Mouse (Mus musculus): Measurements from ENCODE around the gene Keap1. TPM values are rescaled to one million over a fixed set of nuclear protein-coding genes. Genes with fewer than 3 reads are reported as not detected.

Keap1 gene
- polyA plus RNA-seq, 1 experiment, result 19.6 TPM

DNA sequence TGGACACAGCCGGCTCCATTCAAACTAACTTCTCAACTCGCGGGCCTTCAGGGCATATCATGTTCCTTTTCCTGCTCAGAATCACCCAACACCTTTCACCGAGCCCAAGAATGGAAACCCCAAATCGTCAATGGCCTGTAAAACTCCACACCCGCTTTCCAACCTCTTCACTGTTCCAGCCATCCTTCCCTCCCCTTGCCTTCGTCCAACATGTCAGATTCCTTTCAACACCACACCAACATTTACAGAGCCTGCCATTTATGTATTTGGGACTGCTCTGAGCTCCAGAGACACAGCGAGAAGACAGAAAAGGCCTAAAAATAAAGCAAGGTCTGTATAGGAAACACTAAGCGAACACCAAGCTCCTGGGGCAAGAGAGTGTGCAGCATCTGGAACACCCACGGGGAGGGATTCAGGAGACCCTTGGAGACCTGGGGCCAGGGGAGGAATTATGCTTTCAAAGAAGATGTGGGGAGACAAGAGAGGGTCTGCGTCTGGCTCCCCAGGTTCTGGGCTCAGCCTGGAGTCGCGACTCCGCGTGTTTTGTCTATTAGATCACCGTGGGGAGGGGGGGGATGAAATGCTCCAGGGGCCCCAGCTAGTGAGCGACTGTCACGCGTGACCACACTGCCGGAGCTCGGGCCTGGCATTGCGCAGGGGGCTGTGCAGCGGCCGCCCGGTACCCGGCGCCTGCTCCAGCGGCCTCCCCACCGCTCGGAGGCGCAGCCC is 993 bp downstream of the Keap1 start:
- Histone ChIP-seq H3K36me3 (ENCODE audit: control insufficient read depth, insufficient read depth, low read length, poor library complexity, severe bottlenecking) (no peaks in the 10 kb centered on the region), H3K27ac (ENCODE audit: insufficient read depth, low read length) (peak overlapping the region; percentile 60), H3K4me1 (ENCODE audit: control insufficient read depth, insufficient read depth, low read length) (peaks cover 1% of the 10 kb centered on the region), H3K4me3 (ENCODE audit: low read depth, low read length) (peak overlapping the region; percentile 72), H3K9me3 (replicated peaks; ENCODE audit: control insufficient read depth, insufficient read depth, low read length, poor library complexity, severe bottlenecking) (no peaks in the 10 kb centered on the region), H3K9ac (ENCODE audit: low read depth, poor library complexity, severe bottlenecking) (peak overlapping the region; percentile 94), H3K27me3 (ENCODE audit: control insufficient read depth, insufficient read depth, low read length, poor library complexity, severe bottlenecking) (0 out of 2 replicates have a peak, but pooled peaks cover under 1% of the 10 kb centered on the region)
- TF ChIP-seq CTCF (IDR thresholded peaks at IDR 0.05; ENCODE audit: low read depth, low read length), result no peak
- TF ChIP-seq EP300 (IDR thresholded peaks at IDR 0.05; ENCODE audit: insufficient read depth, low read depth, low read length), result no peak
- no peak for TF ChIP-seq POLR2A (IDR thresholded peaks at IDR 0.05; ENCODE audit: insufficient read depth, low read length)

DNA sequence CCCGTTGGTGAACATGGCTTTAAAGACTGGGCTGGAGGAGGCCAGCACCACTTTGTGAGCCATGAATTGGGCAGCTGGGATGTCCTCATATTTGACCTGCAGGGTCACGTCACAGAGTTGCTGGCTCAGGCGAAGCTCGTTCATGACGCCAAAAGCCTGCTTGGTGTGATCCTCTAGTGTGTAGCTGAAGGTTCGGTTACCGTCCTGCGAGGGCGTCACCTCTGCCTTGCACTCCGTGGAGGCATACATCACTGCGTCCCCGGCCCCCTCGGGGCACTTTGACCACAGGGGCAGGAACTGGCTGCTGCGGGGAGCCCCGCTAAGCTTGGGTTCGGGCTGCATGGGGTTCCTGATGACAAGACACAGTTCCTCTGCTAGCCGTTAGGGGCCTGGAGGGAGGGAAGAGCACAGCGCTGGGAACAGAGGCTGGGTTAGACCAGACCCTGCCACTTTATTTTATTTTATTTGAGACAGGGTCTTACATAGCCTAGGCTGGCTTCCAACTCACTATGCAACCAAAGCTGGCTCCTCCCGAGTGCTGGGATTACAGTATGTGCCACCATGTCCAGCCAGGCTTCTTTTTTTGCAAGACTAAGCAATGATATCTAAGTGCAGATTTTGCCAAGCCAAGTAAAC is 1.7 kb downstream of the Keap1 start:
- Histone ChIP-seq H3K36me3 (ENCODE audit: control insufficient read depth, insufficient read depth, low read length, poor library complexity, severe bottlenecking) (no peaks in the 10 kb centered on the region), H3K9me3 (replicated peaks; ENCODE audit: control insufficient read depth, insufficient read depth, low read length, poor library complexity, severe bottlenecking) (no peaks in the 10 kb centered on the region), H3K9ac (ENCODE audit: low read depth, poor library complexity, severe bottlenecking) (peak overlapping the region; percentile 94), H3K4me3 (ENCODE audit: low read depth, low read length) (peak overlapping the region; percentile 72), H3K27ac (ENCODE audit: insufficient read depth, low read length) (peak overlapping the region; percentile 60; the same call in 1 of the 2 replicates), H3K4me1 (ENCODE audit: control insufficient read depth, insufficient read depth, low read length) (peaks cover 1% of the 10 kb centered on the region), H3K27me3 (ENCODE audit: control insufficient read depth, insufficient read depth, low read length, poor library complexity, severe bottlenecking) (no peaks in the 10 kb centered on the region)
- no peak for TF ChIP-seq POLR2A (IDR thresholded peaks at IDR 0.05; ENCODE audit: insufficient read depth, low read length)

DNA sequence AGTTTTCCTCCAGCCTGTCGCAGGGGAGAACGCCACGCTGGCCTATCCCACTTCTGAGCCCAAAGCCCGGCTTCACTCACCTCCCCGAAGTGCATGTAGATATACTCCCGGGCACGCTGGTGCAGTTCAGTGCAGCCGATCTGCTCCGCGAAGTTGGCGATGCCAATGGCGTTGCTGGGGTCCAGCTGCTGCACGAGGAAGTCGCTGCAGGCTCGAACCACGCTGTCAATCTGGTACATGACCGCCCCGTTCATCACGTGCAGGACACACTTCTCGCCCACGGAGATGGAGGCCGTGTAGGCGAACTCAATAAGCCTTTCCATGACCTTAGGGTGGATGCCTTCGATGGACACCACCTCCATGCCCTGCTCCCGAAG is 2.2 kb downstream of the Keap1 start:
- TF ChIP-seq CTCF (IDR thresholded peaks at IDR 0.05; ENCODE audit: low read depth, low read length) (no peak), POLR2A (IDR thresholded peaks at IDR 0.05; ENCODE audit: insufficient read depth, low read length) (no peak), EP300 (IDR thresholded peaks at IDR 0.05; ENCODE audit: insufficient read depth, low read depth, low read length) (no peak)
- no peak overlapping the region for H3K27ac ChIP-seq (ENCODE audit: insufficient read depth, low read length)
- H3K9me3 ChIP-seq (replicated peaks; ENCODE audit: control insufficient read depth, insufficient read depth, low read length, poor library complexity, severe bottlenecking), result no peaks in the 10 kb centered on the region
- H3K4me3 ChIP-seq (ENCODE audit: low read depth, low read length), result peak overlapping the region; percentile 37
- no peaks in the 10 kb centered on the region for H3K36me3 ChIP-seq (ENCODE audit: control insufficient read depth, insufficient read depth, low read length, poor library complexity, severe bottlenecking)
- H3K4me1 ChIP-seq (ENCODE audit: control insufficient read depth, insufficient read depth, low read length), result peaks cover 4% of the 10 kb centered on the region
- no peaks in the 10 kb centered on the region for H3K27me3 ChIP-seq (ENCODE audit: control insufficient read depth, insufficient read depth, low read length, poor library complexity, severe bottlenecking)
- no peak overlapping the region for H3K9ac ChIP-seq (ENCODE audit: low read depth, poor library complexity, severe bottlenecking)

DNA sequence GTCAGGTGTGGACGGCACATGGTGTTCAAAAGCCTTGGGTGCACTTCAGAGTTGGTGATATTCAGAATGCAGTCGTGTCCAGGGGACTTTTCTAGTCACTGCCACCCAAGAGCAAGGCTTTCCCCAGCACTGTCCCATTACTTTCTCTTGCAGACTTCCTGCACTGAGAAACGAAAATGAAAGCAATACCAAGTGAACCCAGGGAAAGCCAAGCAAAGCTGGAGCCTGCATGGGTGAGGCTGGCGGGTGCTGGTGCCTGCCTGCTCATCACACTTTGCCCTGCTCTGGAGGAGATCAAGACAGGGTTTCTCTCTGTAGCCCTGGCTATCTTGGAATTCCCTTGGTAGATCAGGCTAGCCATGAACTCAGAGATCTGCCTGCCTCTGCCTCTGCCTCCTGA is 3.8 kb downstream of the Keap1 start:
- TF ChIP-seq EP300 (IDR thresholded peaks at IDR 0.05; ENCODE audit: insufficient read depth, low read depth, low read length) (no peak), CTCF (IDR thresholded peaks at IDR 0.05; ENCODE audit: low read depth, low read length) (no peak), POLR2A (IDR thresholded peaks at IDR 0.05; ENCODE audit: insufficient read depth, low read length) (no peak)
- H3K9ac ChIP-seq (ENCODE audit: low read depth, poor library complexity, severe bottlenecking), result no peak overlapping the region
- no peaks in the 10 kb centered on the region for H3K36me3 ChIP-seq (ENCODE audit: control insufficient read depth, insufficient read depth, low read length, poor library complexity, severe bottlenecking)
- H3K9me3 ChIP-seq (replicated peaks; ENCODE audit: control insufficient read depth, insufficient read depth, low read length, poor library complexity, severe bottlenecking), result no peaks in the 10 kb centered on the region
- peaks cover 9% of the 10 kb centered on the region for H3K4me1 ChIP-seq (ENCODE audit: control insufficient read depth, insufficient read depth, low read length)
- no peak overlapping the region for H3K4me3 ChIP-seq (ENCODE audit: low read depth, low read length)
- H3K27me3 ChIP-seq (ENCODE audit: control insufficient read depth, insufficient read depth, low read length, poor library complexity, severe bottlenecking), result no peaks in the 10 kb centered on the region
- H3K27ac ChIP-seq (ENCODE audit: insufficient read depth, low read length), result no peak overlapping the region

DNA sequence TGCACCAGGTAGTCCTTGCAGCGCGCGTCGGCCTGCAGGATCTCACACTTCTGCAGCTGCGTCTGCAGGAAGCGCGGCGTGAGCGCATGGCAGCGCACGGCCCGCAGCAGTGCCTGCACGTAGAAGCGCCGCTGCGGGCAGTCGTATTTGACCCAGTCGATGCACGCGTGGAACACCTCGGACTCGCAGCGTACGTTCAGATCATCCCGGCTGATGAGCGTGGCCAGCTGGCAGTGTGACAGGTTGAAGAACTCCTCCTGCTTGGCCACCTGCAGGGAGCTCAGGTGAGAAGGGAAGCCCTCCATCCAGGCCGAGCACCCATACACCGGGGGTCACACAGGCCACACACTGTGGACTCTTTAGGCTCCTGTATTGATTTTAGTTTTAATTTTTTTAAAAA is 5.4 kb downstream of the Keap1 start:
- H3K4me1 ChIP-seq (ENCODE audit: control insufficient read depth, insufficient read depth, low read length), result peaks cover 9% of the 10 kb centered on the region
- peak overlapping the region; percentile 20 for H3K9ac ChIP-seq (ENCODE audit: low read depth, poor library complexity, severe bottlenecking)
- no peaks in the 10 kb centered on the region for H3K9me3 ChIP-seq (replicated peaks; ENCODE audit: control insufficient read depth, insufficient read depth, low read length, poor library complexity, severe bottlenecking)
- no peaks in the 10 kb centered on the region for H3K36me3 ChIP-seq (ENCODE audit: control insufficient read depth, insufficient read depth, low read length, poor library complexity, severe bottlenecking)
- H3K27ac ChIP-seq (ENCODE audit: insufficient read depth, low read length), result no peak overlapping the region
- TF ChIP-seq EP300 (IDR thresholded peaks at IDR 0.05; ENCODE audit: insufficient read depth, low read depth, low read length), result no peak
- no peak for TF ChIP-seq POLR2A (IDR thresholded peaks at IDR 0.05; ENCODE audit: insufficient read depth, low read length)
- no peak for TF ChIP-seq CTCF (IDR thresholded peaks at IDR 0.05; ENCODE audit: low read depth, low read length)
- H3K4me3 ChIP-seq (ENCODE audit: low read depth, low read length), result peak overlapping the region; percentile 45
- no peaks in the 10 kb centered on the region for H3K27me3 ChIP-seq (ENCODE audit: control insufficient read depth, insufficient read depth, low read length, poor library complexity, severe bottlenecking)

DNA sequence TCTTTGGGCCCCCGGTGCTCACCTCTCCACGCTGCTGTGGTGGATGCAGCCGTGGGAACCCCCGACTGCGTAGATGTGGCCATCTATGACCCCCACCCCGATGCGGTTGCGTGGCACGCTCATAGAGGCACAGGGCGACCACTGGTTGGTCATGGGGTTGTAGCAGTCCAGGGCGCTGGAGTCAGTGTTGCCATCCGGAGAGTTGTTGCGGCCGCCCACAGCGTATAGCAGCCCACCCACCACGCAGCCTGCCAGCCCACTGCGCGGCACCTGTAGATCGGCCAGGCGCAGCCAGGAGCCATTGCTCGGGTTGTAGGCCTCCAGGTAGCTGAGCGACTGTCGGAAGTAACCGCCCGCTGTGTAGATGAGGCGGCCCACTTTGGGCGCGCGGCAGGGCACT is 5.8 kb downstream of the Keap1 start:
- Histone ChIP-seq H3K27ac (ENCODE audit: insufficient read depth, low read length) (no peak overlapping the region), H3K9ac (ENCODE audit: low read depth, poor library complexity, severe bottlenecking) (peak overlapping the region; percentile 20), H3K9me3 (replicated peaks; ENCODE audit: control insufficient read depth, insufficient read depth, low read length, poor library complexity, severe bottlenecking) (no peaks in the 10 kb centered on the region), H3K27me3 (ENCODE audit: control insufficient read depth, insufficient read depth, low read length, poor library complexity, severe bottlenecking) (no peaks in the 10 kb centered on the region), H3K4me3 (ENCODE audit: low read depth, low read length) (peak overlapping the region; percentile 45), H3K4me1 (ENCODE audit: control insufficient read depth, insufficient read depth, low read length) (peaks cover 9% of the 10 kb centered on the region), H3K36me3 (ENCODE audit: control insufficient read depth, insufficient read depth, low read length, poor library complexity, severe bottlenecking) (no peaks in the 10 kb centered on the region)
- TF ChIP-seq CTCF (IDR thresholded peaks at IDR 0.05; ENCODE audit: low read depth, low read length) (no peak), EP300 (IDR thresholded peaks at IDR 0.05; ENCODE audit: insufficient read depth, low read depth, low read length) (no peak), POLR2A (IDR thresholded peaks at IDR 0.05; ENCODE audit: insufficient read depth, low read length) (no peak)

Data from ES-Bruce4 (cell line).